Comparison of ENCODE assay signal across 32 mouse cellular contexts in the genomic region with DNA sequence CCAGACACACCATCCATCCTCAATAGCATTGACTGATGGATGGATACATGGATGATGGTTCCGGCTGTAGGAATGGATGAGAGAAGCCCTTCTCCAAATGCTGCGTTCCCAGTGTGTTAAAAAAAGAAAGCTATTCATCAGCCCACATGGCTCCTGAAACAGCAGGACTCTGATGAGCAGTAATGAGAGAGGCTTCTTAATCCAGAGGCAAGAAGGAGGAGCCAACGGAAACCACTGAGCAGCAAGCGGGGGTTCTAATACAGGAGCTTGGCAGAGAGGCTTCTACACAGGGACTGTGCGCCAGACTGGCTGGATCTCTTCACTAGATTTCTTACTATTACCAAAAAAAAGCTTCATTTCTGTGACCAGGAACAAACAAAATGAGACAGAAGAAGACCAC.
DNase-seq lines count a peak whose midpoint lies in the region; ATAC-seq lines count a peak whose summit lies in the region.
"Had no signal": no experiment of that assay in that cellular context is flagged by ENCODE, and none has a peak within 500 bp of the region (broad histone marks: within the 10 kb centered on the region; RNA-seq: fewer than 3 reads in every experiment).

No protein-coding gene starts in this region.

- H3K4me1 ChIP-seq in heart, embryonic 10.5 days, result no peaks in the 10 kb centered on the region
- H3K4me1 ChIP-seq in kidney, embryonic 15.5 days, result no peaks in the 10 kb centered on the region
- H3K4me1 ChIP-seq: embryonic facial prominence, embryonic 12.5 days; hindbrain, embryonic 13.5 days; limb, embryonic 10.5 days; limb, embryonic 15.5 days; liver, embryonic 13.5 days; megakaryocyte, embryonic 14.5 days; neural tube, embryonic 12.5 days had no signal

- WGBS in heart, embryonic 10.5 days, result 61% methylated on average over 5 of the region's 5 CpGs
- 78% methylated on average over 5 of the region's 5 CpGs for WGBS in kidney, embryonic 15.5 days

- H3K27me3 ChIP-seq in heart, embryonic 10.5 days (ENCODE audit: insufficient read depth, poor library complexity, severe bottlenecking), result no peaks in the 10 kb centered on the region
- H3K27me3 ChIP-seq in kidney, embryonic 15.5 days, result no peaks in the 10 kb centered on the region
- H3K27me3 ChIP-seq: embryonic facial prominence, embryonic 12.5 days; limb, embryonic 15.5 days; liver, embryonic 13.5 days; megakaryocyte, embryonic 14.5 days; neural tube, embryonic 12.5 days had no signal

- intact Hi-C loops in left cerebral cortex, postnatal 4 days (cut with DNase I), result no loop called here

- no peak for ATAC-seq in kidney, embryonic 15.5 days (replicated peaks; ENCODE audit: low FRiP score)
- ATAC-seq: forebrain, embryonic 16.5 days; lung, postnatal 0 days had no signal

- H3K4me2 ChIP-seq in kidney, embryonic 15.5 days, result no peak overlapping the region
- H3K4me2 ChIP-seq: embryonic facial prominence, embryonic 12.5 days; heart, embryonic 11.5 days; hindbrain, embryonic 13.5 days; limb, embryonic 15.5 days; liver, embryonic 13.5 days; neural tube, embryonic 12.5 days had no signal

- no peak overlapping the region for H3K27ac ChIP-seq in heart, embryonic 10.5 days
- H3K27ac ChIP-seq in kidney, embryonic 15.5 days, result no peak overlapping the region
- H3K27ac ChIP-seq: embryonic facial prominence, embryonic 12.5 days; hindbrain, embryonic 13.5 days; left cerebral cortex, adult 2 months; limb, embryonic 10.5 days; limb, embryonic 15.5 days; liver, embryonic 13.5 days; neural tube, embryonic 12.5 days; stomach, postnatal 0 days had no signal

- no peak overlapping the region for H3K9ac ChIP-seq in kidney, embryonic 15.5 days
- H3K9ac ChIP-seq: embryonic facial prominence, embryonic 12.5 days; hindbrain, embryonic 13.5 days; limb, embryonic 15.5 days; liver, embryonic 13.5 days; neural tube, embryonic 12.5 days had no signal

- no peaks in the 10 kb centered on the region for H3K36me3 ChIP-seq in heart, embryonic 10.5 days
- no peaks in the 10 kb centered on the region for H3K36me3 ChIP-seq in kidney, embryonic 15.5 days
- H3K36me3 ChIP-seq: embryonic facial prominence, embryonic 12.5 days; hindbrain, embryonic 13.5 days; limb, embryonic 10.5 days; limb, embryonic 15.5 days; liver, embryonic 13.5 days; neural tube, embryonic 12.5 days had no signal

- peak; percentile 1 for DNase-seq in heart, embryonic 10.5 days (ENCODE audit: low spot score)
- no peak for DNase-seq in heart, adult 18-20 months
- DNase-seq in left cerebral cortex, adult 11 months (ENCODE audit: low spot score), result peak; percentile 35
- no peak for DNase-seq in left cerebral cortex, postnatal 4 days
- DNase-seq in right cerebral cortex, adult 18-20 months, result peak; percentile 49
- DNase-seq in right cerebral cortex, postnatal 25 days, result no peak
- DNase-seq: adrenal gland, postnatal 14 days; cerebellum, adult 11-12 months; cerebellum, adult 9-11 months; embryo, embryonic 11 days; gastrocnemius, postnatal 10 days; heart, postnatal 36 days; kidney, adult 18-20 months; kidney, postnatal 36 days; liver, embryonic 13.5 days; lung, adult 18-20 months; lung, postnatal 4 days; midbrain, embryonic 14.5 days; thymus, adult 2 months; thymus, postnatal 36 days had no signal

- no peak overlapping the region for H3K4me3 ChIP-seq in heart, embryonic 10.5 days
- no peak overlapping the region for H3K4me3 ChIP-seq in kidney, embryonic 15.5 days (replicated peaks)
- H3K4me3 ChIP-seq: embryonic facial prominence, embryonic 12.5 days; hindbrain, embryonic 13.5 days; left cerebral cortex, adult 2 months; limb, embryonic 10.5 days; limb, embryonic 15.5 days; liver, embryonic 13.5 days; megakaryocyte, embryonic 14.5 days; neural tube, embryonic 12.5 days had no signal

- H3K9me3 ChIP-seq in heart, embryonic 10.5 days, result no peaks in the 10 kb centered on the region
- no peaks in the 10 kb centered on the region for H3K9me3 ChIP-seq in kidney, embryonic 15.5 days (replicated peaks)
- H3K9me3 ChIP-seq: embryonic facial prominence, embryonic 12.5 days; hindbrain, embryonic 13.5 days; limb, embryonic 10.5 days; limb, embryonic 15.5 days; liver, embryonic 13.5 days; neural tube, embryonic 12.5 days had no signal

Comparison
In these comparisons a context has a peak if more than half of its experiments do, and no peak if none do; other contexts are left out.
1. DNase-seq: peak in heart, embryonic 10.5 days (single experiment), left cerebral cortex, adult 11 months (single experiment) and right cerebral cortex, adult 18-20 months (single experiment); none in heart, adult 18-20 months (0 of 2), left cerebral cortex, postnatal 4 days (single experiment) and right cerebral cortex, postnatal 25 days (single experiment).